Mouse (Mus musculus) ES-Bruce4 (cell line): ENCODE results near the gene Gabbr1. TPM values are rescaled to one million over a fixed set of nuclear protein-coding genes. Genes with fewer than 3 reads are reported as not detected.

Experiments
- H3K27ac ChIP-seq: 2 replicates; pipeline ENCODE4 v1.5.1; 2012; ENCODE audit warnings: low read length, inconsistent platforms; ENCODE audit not compliant: insufficient read depth
- H3K27me3 ChIP-seq: 2 replicates; pipeline ENCODE4 v1.6.1; 2012; ENCODE audit warnings: mild to moderate bottlenecking, low read length, inconsistent platforms; ENCODE audit not compliant: control insufficient read depth, poor library complexity, insufficient read depth, severe bottlenecking
- H3K36me3 ChIP-seq: 2 replicates; pipeline ENCODE4 v1.6.1; 2012; ENCODE audit warnings: inconsistent platforms, mild to moderate bottlenecking, low read length, moderate library complexity; ENCODE audit not compliant: control insufficient read depth, poor library complexity, insufficient read depth, severe bottlenecking
- H3K4me1 ChIP-seq: one replicate; pipeline ENCODE4 v1.8.1; 2011; ENCODE audit warnings: low read length; ENCODE audit not compliant: control insufficient read depth, insufficient read depth
- H3K4me3 ChIP-seq: 2 replicates; pipeline ENCODE4 v1.5.1; 2011; ENCODE audit warnings: low read depth, mild to moderate bottlenecking, low read length
- H3K9ac ChIP-seq: 2 replicates; pipeline ENCODE4 v1.6.1; 2012; ENCODE audit warnings: low read depth, mild to moderate bottlenecking, inconsistent platforms; ENCODE audit not compliant: poor library complexity, severe bottlenecking
- H3K9me3 ChIP-seq: replicated peaks from 2 replicates; pipeline ENCODE4 v1.6.1; 2012; ENCODE audit warnings: mild to moderate bottlenecking, low read length, inconsistent platforms; ENCODE audit not compliant: control insufficient read depth, poor library complexity, insufficient read depth, severe bottlenecking
- CTCF ChIP-seq: IDR thresholded peaks from one replicate; pipeline ENCODE4 v1.8.1; 2011; ENCODE audit warnings: low read depth, low read length
- EP300 ChIP-seq: IDR thresholded peaks from 2 replicates; pipeline ENCODE4 v1.6.1; 2011; ENCODE audit warnings: low read depth, low read length; ENCODE audit not compliant: insufficient read depth
- POLR2A ChIP-seq: IDR thresholded peaks from one replicate; pipeline ENCODE4 v1.8.1; 2011; ENCODE audit warnings: low read length; ENCODE audit not compliant: insufficient read depth
- polyA plus RNA-seq: library from polyadenylated mRNA; stranded (reverse); fragments of >200 nt; gene quantifications from 2 replicates; pipeline ENCODE4 v1.2.4, GENCODE M21; 2011; ENCODE audit warnings: low read depth; ENCODE audit not compliant: missing spikeins, insufficient read depth, insufficient read length

Gabbr1 gene
- polyA plus RNA-seq, 1 experiment, result 163 TPM

DNA sequence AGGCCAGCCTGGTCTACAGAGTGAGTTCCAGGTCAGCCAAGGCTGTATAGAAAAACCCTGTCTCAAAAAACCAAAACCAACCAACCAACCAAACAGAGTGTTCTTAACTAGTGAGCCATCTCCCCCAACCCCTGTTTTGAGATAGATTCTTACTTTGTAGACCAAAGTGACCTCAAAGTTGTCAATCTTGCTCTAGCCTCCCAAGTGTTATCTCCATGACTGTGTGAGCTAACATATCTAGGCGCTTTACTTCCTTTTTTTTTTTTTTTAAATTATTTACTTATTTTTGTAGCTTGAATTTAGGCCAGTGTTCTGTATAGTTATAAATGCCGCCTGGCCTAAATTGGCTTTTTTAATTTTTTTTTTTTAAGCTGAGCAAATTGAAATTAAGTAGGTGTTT, 20.2 kb downstream of the Gabbr1 start:
- TF ChIP-seq POLR2A (no peak), EP300 (no peak), CTCF (no peak)
- Histone ChIP-seq H3K4me3 (no peak overlapping the region), H3K27me3 (no peaks in the 10 kb centered on the region), H3K4me1 (peaks cover 16% of the 10 kb centered on the region), H3K27ac (no peak overlapping the region), H3K9me3 (no peaks in the 10 kb centered on the region), H3K9ac (no peak overlapping the region), H3K36me3 (peaks cover 99% of the 10 kb centered on the region)

- peaks cover 91% of the 10 kb centered on the region for H3K36me3 ChIP-seq
- peaks cover 13% of the 10 kb centered on the region for H3K4me1 ChIP-seq
- no peak overlapping the region for H3K9ac ChIP-seq
- no peaks in the 10 kb centered on the region for H3K27me3 ChIP-seq
- peak overlapping the region; percentile 14; the same call in 1 of the 2 replicates for H3K27ac ChIP-seq
- no peak overlapping the region for H3K4me3 ChIP-seq
- TF ChIP-seq POLR2A (no peak), CTCF (no peak), EP300 (no peak)
- no peaks in the 10 kb centered on the region for H3K9me3 ChIP-seq
Observed at GRCm38 (mm10) chr17:37067861-37068260, 22.1 kb downstream of the Gabbr1 start.

GRCm38 (mm10) chr17:37070121-37070520, 24.4 kb downstream of the Gabbr1 start:
- TF ChIP-seq POLR2A, result no peak
- no peak for TF ChIP-seq CTCF
- TF ChIP-seq EP300, result no peak
- H3K9me3 ChIP-seq, result no peaks in the 10 kb centered on the region
- H3K9ac ChIP-seq, result no peak overlapping the region
- peaks cover 88% of the 10 kb centered on the region for H3K36me3 ChIP-seq
- no peaks in the 10 kb centered on the region for H3K27me3 ChIP-seq
- no peak overlapping the region for H3K4me3 ChIP-seq
- peaks cover 22% of the 10 kb centered on the region for H3K4me1 ChIP-seq
- H3K27ac ChIP-seq, result peak overlapping the region; percentile 45

DNA sequence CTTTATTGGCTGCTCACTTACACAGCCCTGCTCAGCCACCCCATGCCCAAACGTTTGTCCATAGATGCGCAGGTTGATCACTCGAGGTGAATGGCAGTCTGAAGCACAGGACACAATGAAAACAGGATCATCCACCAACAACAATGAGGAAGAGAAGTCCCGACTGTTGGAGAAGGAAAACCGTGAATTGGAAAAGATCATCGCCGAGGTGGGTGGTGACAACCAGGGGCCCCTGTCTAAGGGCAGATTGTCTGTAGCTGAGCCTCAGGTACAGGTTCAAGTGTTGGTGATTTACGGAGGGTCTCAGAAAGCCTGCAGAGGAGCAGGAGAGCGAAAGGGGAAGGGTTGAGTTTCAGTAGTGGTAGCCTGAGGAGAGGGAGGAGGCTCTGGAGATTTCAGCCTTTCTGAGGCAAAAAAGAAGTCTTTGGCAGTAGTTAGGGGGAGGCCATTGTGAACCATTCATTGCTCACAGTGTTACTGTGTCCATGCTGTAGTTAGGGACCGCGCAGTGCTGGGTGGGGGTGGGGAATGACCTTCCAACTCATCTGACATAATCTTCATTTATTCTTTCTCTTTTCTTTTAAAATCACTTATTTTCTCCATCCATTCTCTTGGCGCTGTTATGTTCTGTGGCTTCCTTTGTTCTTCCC, 26.4 kb downstream of the Gabbr1 start:
- TF ChIP-seq CTCF (no peak), POLR2A (no peak), EP300 (peak; percentile 58)
- peaks cover 27% of the 10 kb centered on the region for H3K4me1 ChIP-seq
- H3K9ac ChIP-seq, result peak overlapping the region; percentile 35; the same call in 1 of the 2 replicates
- peak overlapping the region; percentile 22 for H3K4me3 ChIP-seq
- H3K36me3 ChIP-seq, result peaks cover 85% of the 10 kb centered on the region
- no peaks in the 10 kb centered on the region for H3K27me3 ChIP-seq
- no peaks in the 10 kb centered on the region for H3K9me3 ChIP-seq
- peak overlapping the region; percentile 87 for H3K27ac ChIP-seq

DNA sequence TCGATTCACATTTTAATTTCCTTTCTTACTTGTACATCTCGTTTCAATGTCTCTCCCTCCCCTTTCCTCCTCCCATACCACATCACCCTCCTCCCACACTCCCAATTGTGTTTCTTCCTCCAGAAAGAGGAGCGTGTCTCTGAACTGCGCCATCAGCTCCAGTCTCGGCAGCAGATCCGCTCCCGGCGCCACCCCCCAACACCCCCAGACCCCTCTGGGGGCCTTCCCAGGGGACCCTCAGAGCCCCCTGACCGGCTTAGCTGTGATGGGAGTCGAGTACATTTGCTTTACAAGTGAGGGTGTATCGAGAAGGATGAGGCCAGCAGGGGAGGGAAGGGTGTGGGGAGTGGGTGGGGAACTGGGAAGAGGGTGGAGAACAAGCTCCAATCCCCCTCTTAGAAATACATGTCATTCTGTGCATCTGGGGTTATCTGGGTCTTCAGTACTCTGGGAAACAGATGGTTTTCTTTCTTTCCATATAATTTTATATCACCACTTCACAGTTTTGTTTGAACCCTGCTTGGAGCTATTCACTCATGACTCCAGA, 27.0 kb downstream of the Gabbr1 start:
- Histone ChIP-seq H3K4me1 (peaks cover 28% of the 10 kb centered on the region), H3K4me3 (0 out of 2 replicates have a peak overlapping the region, but pooled peaks have one; percentile 16), H3K36me3 (peaks cover 82% of the 10 kb centered on the region), H3K9ac (peak overlapping the region; percentile 35; the same call in 1 of the 2 replicates), H3K27ac (peak overlapping the region; percentile 87), H3K9me3 (no peaks in the 10 kb centered on the region), H3K27me3 (no peaks in the 10 kb centered on the region)
- TF ChIP-seq EP300 (peak; percentile 71; the same call in 1 of the 2 replicates), CTCF (no peak), POLR2A (no peak)

GRCm38 (mm10) chr17:37075181-37075580, 29.4 kb downstream of the Gabbr1 start:
- no peak for TF ChIP-seq POLR2A
- peak; percentile 59; the same call in 1 of the 2 replicates for TF ChIP-seq EP300
- H3K36me3 ChIP-seq, result peaks cover 59% of the 10 kb centered on the region
- H3K9me3 ChIP-seq, result no peaks in the 10 kb centered on the region
- H3K27me3 ChIP-seq, result no peaks in the 10 kb centered on the region
- peak overlapping the region; percentile 7; the same call in 1 of the 2 replicates for H3K27ac ChIP-seq
- H3K9ac ChIP-seq, result no peak overlapping the region
- no peak overlapping the region for H3K4me3 ChIP-seq
- peaks cover 20% of the 10 kb centered on the region for H3K4me1 ChIP-seq
